Mouse (Mus musculus) intestine, embryonic 15.5 days (tissue): ENCODE measurements around the gene Hist1h4m. TPM values are rescaled to one million over a fixed set of nuclear protein-coding genes. Genes with fewer than 3 reads are reported as not detected.
"Not testable (repeated sequence)": the region's sequence is repeated elsewhere in the genome, so short reads cannot be mapped to it uniquely, and the experiment has no call there.

Experiments
- ATAC-seq: fragments of 200-750 bp; cut with Nextera tagmentation; 2 replicates; pipeline ENCODE4 v1.8.0; 2017; ENCODE audit warnings: moderate TSS enrichment, moderate library complexity
- H3K27ac ChIP-seq: fragments of 300-500 bp; sonication (generic); 2 replicates; pipeline ENCODE4 v1.5.1; 2015; ENCODE audit warnings: mild to moderate bottlenecking, inconsistent platforms
- H3K27me3 ChIP-seq: fragments of 300-500 bp; sonication (generic); replicated peaks from 2 replicates; pipeline ENCODE4 v1.6.1; 2015; ENCODE audit warnings: inconsistent platforms
- H3K36me3 ChIP-seq: fragments of 300-500 bp; sonication (generic); 2 replicates; pipeline ENCODE4 v1.6.1; 2015; ENCODE audit warnings: inconsistent platforms
- H3K4me1 ChIP-seq: fragments of 300-500 bp; sonication (generic); replicated peaks from 2 replicates; pipeline ENCODE4 v1.6.1; 2015; ENCODE audit warnings: inconsistent platforms
- H3K4me2 ChIP-seq: fragments of 300-500 bp; sonication (generic); replicated peaks from 2 replicates; pipeline ENCODE4 v1.6.1; 2015; ENCODE audit warnings: mild to moderate bottlenecking, inconsistent platforms
- H3K4me3 ChIP-seq: fragments of 300-500 bp; sonication (generic); replicated peaks from 2 replicates; pipeline ENCODE4 v1.5.1; 2015; ENCODE audit warnings: inconsistent platforms
- H3K9ac ChIP-seq: fragments of 300-500 bp; sonication (generic); 2 replicates; pipeline ENCODE4 v1.6.1; 2015; ENCODE audit warnings: inconsistent platforms
- H3K9me3 ChIP-seq: fragments of 300-500 bp; sonication (generic); 2 replicates; pipeline ENCODE4 v1.6.1; 2016; ENCODE audit warnings: inconsistent platforms
- WGBS: fragments of 180-500 bp; shearing (Covaris S2); methylation state at CpG from one replicate; pipeline ENCODE4 v1.1.7; 2015; 5-methylcytosine and 5-hydroxymethylcytosine counted together
- polyA plus RNA-seq: library from polyadenylated mRNA; unstranded; fragments of >200 nt; fragmentation: Nextera tagmentation; extraction: Ambion mirVana; gene quantifications from 2 replicates; pipeline ENCODE4 v1.2.1, GENCODE M21; 2015

Gene Hist1h4m
- polyA plus RNA-seq, 1 experiment from 2014 or later: not detected

GRCm38 (mm10) chr13:21786899-21787629 lies 24.5 kb upstream of the Hist1h4m start, which contains the start of the genes Hist1h2an and Hist1h2bp:
Hist1h2an (minus strand) TSS chr13:21787218.
Hist1h2bp (plus strand) TSS chr13:21787461.
- under 1% methylated on average over 40 of the region's 63 CpGs for WGBS
- H3K36me3 ChIP-seq, H3K9me3 ChIP-seq, H3K27me3 ChIP-seq: not testable (repeated sequence)
- H3K4me3 ChIP-seq: peak within 1 kb of the TSS; percentile 34
- H3K4me2 ChIP-seq: peak within 1 kb of the TSS; percentile 60
- peak; percentile 94 for ATAC-seq
- peak within 1 kb of the TSS; percentile 84 for H3K27ac ChIP-seq
- H3K4me1 ChIP-seq: peaks cover 23% of the 10 kb centered on the region
- peak within 1 kb of the TSS; percentile 41 for H3K9ac ChIP-seq

GRCm38 (mm10) chr13:21787760-21788593 lies 23.6 kb upstream of the Hist1h4m start:
- ATAC-seq: peak; percentile 7; the same call in 1 of the 2 replicates
- WGBS: 26% methylated on average over 15 of the region's 21 CpGs
- H3K4me1 ChIP-seq: peaks cover 19% of the 10 kb centered on the region
- H3K4me3 ChIP-seq: no peak overlapping the region
- no peaks in the 10 kb centered on the region for H3K36me3 ChIP-seq
- peak overlapping the region; percentile 56; the same call in 1 of the 2 replicates for H3K27ac ChIP-seq
- no peaks in the 10 kb centered on the region for H3K27me3 ChIP-seq
- H3K9me3 ChIP-seq: no peaks in the 10 kb centered on the region
- H3K9ac ChIP-seq: peak overlapping the region; percentile 32; the same call in 1 of the 2 replicates
- H3K4me2 ChIP-seq: peak overlapping the region; percentile 60

- no peak overlapping the region for H3K4me2 ChIP-seq
- no peak for ATAC-seq
- no peak overlapping the region for H3K9ac ChIP-seq
- H3K36me3 ChIP-seq: no peaks in the 10 kb centered on the region
- H3K27me3 ChIP-seq: no peaks in the 10 kb centered on the region
- WGBS: 46% methylated on average over 6 of the region's 6 CpGs
- H3K27ac ChIP-seq: no peak overlapping the region
- H3K4me1 ChIP-seq: peaks cover 12% of the 10 kb centered on the region; the same call in 1 of the 2 replicates
- no peaks in the 10 kb centered on the region for H3K9me3 ChIP-seq
- H3K4me3 ChIP-seq: no peak overlapping the region
These were observed 21.6 kb upstream of the Hist1h4m start for GRCm38 (mm10) chr13:21789925-21790324.

GRCm38 (mm10) chr13:21790601-21791283 lies 20.8 kb upstream of the Hist1h4m start:
- WGBS: 12% methylated on average over 18 of the region's 18 CpGs
- Histone ChIP-seq H3K36me3 (no peaks in the 10 kb centered on the region), H3K9me3 (no peaks in the 10 kb centered on the region), H3K27me3 (no peaks in the 10 kb centered on the region), H3K27ac (0 out of 2 replicates have a peak overlapping the region, but pooled peaks have one; percentile 22), H3K4me2 (peak overlapping the region; percentile 54), H3K9ac (peak overlapping the region; percentile 36), H3K4me1 (peaks cover 8% of the 10 kb centered on the region; the same call in 1 of the 2 replicates), H3K4me3 (peak overlapping the region; percentile 15; the same call in 1 of the 2 replicates)
- ATAC-seq: no peak

- WGBS: 92% methylated on average over 7 of the region's 7 CpGs
- Histone ChIP-seq H3K27ac (no peak overlapping the region), H3K9ac (no peak overlapping the region), H3K9me3 (no peaks in the 10 kb centered on the region), H3K36me3 (no peaks in the 10 kb centered on the region), H3K4me3 (no peak overlapping the region), H3K4me2 (no peak overlapping the region), H3K4me1 (0 out of 2 replicates have a peak, but pooled peaks cover 2% of the 10 kb centered on the region), H3K27me3 (no peaks in the 10 kb centered on the region)
- ATAC-seq: no peak
These were observed 16.0 kb upstream of the Hist1h4m start for GRCm38 (mm10) chr13:21795584-21795983.

- not testable (repeated sequence) for H3K27ac ChIP-seq, ATAC-seq, H3K9ac ChIP-seq, H3K4me1 ChIP-seq, H3K4me2 ChIP-seq, H3K27me3 ChIP-seq, H3K9me3 ChIP-seq, H3K36me3 ChIP-seq, H3K4me3 ChIP-seq
These were observed 14.4 kb upstream of the Hist1h4m start for GRCm38 (mm10) chr13:21797163-21797562.

- H3K4me3 ChIP-seq, H3K27me3 ChIP-seq, H3K9me3 ChIP-seq, H3K4me1 ChIP-seq, H3K9ac ChIP-seq, H3K27ac ChIP-seq, H3K4me2 ChIP-seq, H3K36me3 ChIP-seq: not testable (repeated sequence)
- no CpG with 5 or more reads among the region's 4 CpGs for WGBS
- ATAC-seq: peak; percentile 86
These were observed 8.5 kb upstream of the Hist1h4m start for GRCm38 (mm10) chr13:21803058-21803457.

- not testable (repeated sequence) for H3K4me1 ChIP-seq, H3K27me3 ChIP-seq, H3K27ac ChIP-seq, H3K4me2 ChIP-seq, H3K9me3 ChIP-seq, H3K9ac ChIP-seq, H3K4me3 ChIP-seq, H3K36me3 ChIP-seq
- no CpG with 5 or more reads among the region's 23 CpGs for WGBS
- peak; percentile 95 for ATAC-seq
These were observed 1.5 kb upstream of the Hist1h4m start, which contains the start of the genes Hist1h2bq and Hist1h2ao for GRCm38 (mm10) chr13:21810073-21810472. Hist1h2bq (minus strand) TSS chr13:21810197. Hist1h2ao (plus strand) TSS chr13:21810465.

- no CpG with 5 or more reads among the region's 8 CpGs for WGBS
- not testable (repeated sequence) for H3K4me2 ChIP-seq, H3K4me1 ChIP-seq, H3K27me3 ChIP-seq, H3K9ac ChIP-seq, H3K9me3 ChIP-seq, H3K36me3 ChIP-seq, H3K27ac ChIP-seq, H3K4me3 ChIP-seq
- peak; percentile 31 for ATAC-seq
These were observed 472 bp upstream of the Hist1h4m start for GRCm38 (mm10) chr13:21811074-21811473.

- H3K27me3 ChIP-seq, H3K9me3 ChIP-seq, H3K9ac ChIP-seq, H3K36me3 ChIP-seq, H3K4me1 ChIP-seq: not testable (repeated sequence)
- peak overlapping the region; percentile 36 for H3K4me2 ChIP-seq
- peak; percentile 64 for ATAC-seq
- 0 out of 2 replicates have a peak overlapping the region, but pooled peaks have one; percentile 9 for H3K4me3 ChIP-seq
- under 1% methylated on average over 14 of the region's 14 CpGs for WGBS
- 0 out of 2 replicates have a peak overlapping the region, but pooled peaks have one; percentile 22 for H3K27ac ChIP-seq
These were observed 546 bp downstream of the Hist1h4m start for GRCm38 (mm10) chr13:21812092-21812491.

- not testable (repeated sequence) for H3K27me3 ChIP-seq, H3K4me3 ChIP-seq, H3K4me2 ChIP-seq, H3K9me3 ChIP-seq, H3K27ac ChIP-seq, H3K4me1 ChIP-seq, H3K9ac ChIP-seq, H3K36me3 ChIP-seq
- ATAC-seq: 0 out of 2 replicates have a peak, but pooled peaks have one; percentile 41
- 73% methylated on average over 7 of the region's 16 CpGs for WGBS
These were observed 8.7 kb downstream of the Hist1h4m start for GRCm38 (mm10) chr13:21820082-21820890.
